Mouse (Mus musculus) intestine, postnatal 0 days (tissue): ENCODE measurements around the gene Abl1. TPM values are rescaled to one million over a fixed set of nuclear protein-coding genes. Genes with fewer than 3 reads are reported as not detected.

ENCODE experiments used
- ATAC-seq: fragments of 200-750 bp; cut with Nextera tagmentation; 2 replicates; pipeline ENCODE4 v1.8.0; 2017; ENCODE audit warnings: mild to moderate bottlenecking, moderate TSS enrichment, moderate library complexity
- H3K27ac ChIP-seq: fragments of 300-500 bp; sonication (generic); 2 replicates; pipeline ENCODE4 v1.5.1; 2014; ENCODE audit warnings: mild to moderate bottlenecking, low read depth, low read length, moderate library complexity
- H3K27me3 ChIP-seq: fragments of 300-500 bp; sonication (generic); replicated peaks from 2 replicates; pipeline ENCODE4 v1.6.1; 2014; ENCODE audit warnings: low read length, mixed read lengths; ENCODE audit not compliant: control insufficient read depth, insufficient read depth
- H3K36me3 ChIP-seq: fragments of 300-500 bp; sonication (generic); 2 replicates; pipeline ENCODE4 v1.6.1; 2014; ENCODE audit warnings: mild to moderate bottlenecking, moderate library complexity; ENCODE audit not compliant: control insufficient read depth, insufficient read depth
- H3K4me1 ChIP-seq: fragments of 300-500 bp; sonication (generic); replicated peaks from 2 replicates; pipeline ENCODE4 v1.6.1; 2014; ENCODE audit warnings: antibody characterized with exemption, low read length, mixed read lengths; ENCODE audit not compliant: control insufficient read depth, insufficient read depth
- H3K4me2 ChIP-seq: fragments of 300-500 bp; sonication (generic); replicated peaks from 2 replicates; pipeline ENCODE4 v1.6.1; 2014; ENCODE audit warnings: low read depth, mild to moderate bottlenecking, moderate library complexity
- H3K4me3 ChIP-seq: fragments of 300-500 bp; sonication (generic); 2 replicates; pipeline ENCODE4 v1.5.1; 2014; ENCODE audit warnings: low read depth, low read length
- H3K9ac ChIP-seq: fragments of 300-500 bp; sonication (generic); 2 replicates; pipeline ENCODE4 v1.6.1; 2014; ENCODE audit warnings: mild to moderate bottlenecking, low read depth, low read length
- H3K9me3 ChIP-seq: fragments of 300-500 bp; sonication (generic); 2 replicates; pipeline ENCODE4 v1.6.1; 2016; ENCODE audit warnings: mixed run types; ENCODE audit not compliant: control insufficient read depth
- CTCF ChIP-seq: sonication (generic); IDR thresholded peaks from 2 replicates; pipeline ENCODE4 v1.5.1; 2016; ENCODE audit warnings: low read depth, mild to moderate bottlenecking, control low read depth, antibody characterized with exemption, moderate library complexity
- WGBS: fragments of 180-500 bp; shearing (Covaris S2); extraction: QIAGEN DNeasy Blood & Tissue Kit; methylation state at CpG from one replicate; pipeline ENCODE4 v1.1.7; 2014; 5-methylcytosine and 5-hydroxymethylcytosine counted together
- polyA plus RNA-seq: library from polyadenylated mRNA; unstranded; fragments of >200 nt; fragmentation: Nextera tagmentation; extraction: Ambion mirVana; gene quantifications from 2 replicates; pipeline ENCODE4 v1.2.1, GENCODE M21; 2015

Gene Abl1
- polyA plus RNA-seq, 1 experiment from 2014 or later, result 13.4 TPM

DNA sequence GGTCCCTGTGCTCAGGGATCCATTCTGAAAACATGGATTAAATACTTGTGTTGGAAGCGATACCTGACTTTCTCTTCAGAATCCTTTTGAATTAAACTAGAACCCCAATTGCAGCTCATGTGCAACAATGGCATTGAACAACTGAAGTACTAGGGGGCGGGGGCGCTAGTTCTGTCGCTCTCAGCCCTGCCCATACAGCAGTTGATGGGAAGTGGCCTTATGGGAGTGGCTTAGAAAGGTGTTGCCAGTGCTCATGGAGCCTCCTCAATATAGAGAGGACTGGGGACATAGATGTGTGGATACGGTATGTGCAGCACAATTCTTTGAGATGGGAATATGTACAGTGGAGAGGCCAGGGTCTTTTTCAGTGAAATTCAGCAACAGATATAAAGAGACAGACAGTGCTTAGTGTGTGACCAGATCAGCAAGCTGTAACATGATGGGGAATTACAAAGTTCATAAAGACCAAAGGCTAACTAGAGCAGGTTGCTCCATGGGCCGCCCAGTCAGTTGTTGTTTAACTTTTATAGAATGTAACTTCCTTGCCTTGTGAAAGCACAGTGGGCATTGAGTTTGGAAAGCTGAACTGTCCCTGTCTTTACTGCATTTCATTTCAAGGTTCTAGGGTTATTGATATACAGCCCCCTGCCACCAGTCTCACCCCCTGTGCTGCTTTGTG lies 31.2 kb downstream of the Abl1 start:
- H3K9ac ChIP-seq, result no peak overlapping the region
- peak; percentile 83 for ATAC-seq
- H3K36me3 ChIP-seq, result no peaks in the 10 kb centered on the region; the same call in 1 of the 2 replicates
- H3K4me1 ChIP-seq, result 0 out of 2 replicates have a peak, but pooled peaks cover 5% of the 10 kb centered on the region
- no peak; the same call in 1 of the 2 replicates for TF ChIP-seq CTCF
- peak overlapping the region; percentile 41 for H3K4me2 ChIP-seq
- H3K4me3 ChIP-seq, result no peak overlapping the region
- H3K27ac ChIP-seq, result peak overlapping the region; percentile 84
- H3K27me3 ChIP-seq, result no peaks in the 10 kb centered on the region
- 40% methylated on average over 6 of the region's 6 CpGs for WGBS
- H3K9me3 ChIP-seq, result no peaks in the 10 kb centered on the region

DNA sequence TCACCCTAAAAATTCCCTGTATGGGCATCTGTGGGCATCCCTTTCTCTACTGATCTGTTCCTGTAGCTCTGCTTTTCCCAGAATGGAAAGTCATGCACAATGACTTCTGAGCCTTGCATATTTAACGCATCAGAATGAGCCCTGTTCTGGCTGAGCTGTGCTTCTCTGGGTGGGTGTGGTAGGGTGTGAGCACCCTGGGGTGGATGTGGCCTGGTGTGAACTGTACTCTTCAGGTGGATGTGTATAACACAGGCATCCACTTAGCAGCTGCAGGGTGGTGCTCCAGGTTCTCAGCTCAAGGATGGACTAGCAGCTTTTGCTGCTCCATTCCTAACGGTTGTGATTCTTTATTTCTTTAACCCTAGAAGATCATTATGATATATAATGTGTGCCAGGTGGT lies 31.8 kb downstream of the Abl1 start:
- 0 out of 2 replicates have a peak, but pooled peaks cover 5% of the 10 kb centered on the region for H3K4me1 ChIP-seq
- ATAC-seq, result 0 out of 2 replicates have a peak, but pooled peaks have one; percentile 44
- H3K27me3 ChIP-seq, result no peaks in the 10 kb centered on the region
- H3K27ac ChIP-seq, result peak overlapping the region; percentile 84
- no peaks in the 10 kb centered on the region for H3K9me3 ChIP-seq
- H3K9ac ChIP-seq, result no peak overlapping the region
- peak overlapping the region; percentile 41 for H3K4me2 ChIP-seq
- 37% methylated on average over 2 of the region's 2 CpGs for WGBS
- no peaks in the 10 kb centered on the region; the same call in 1 of the 2 replicates for H3K36me3 ChIP-seq
- no peak overlapping the region for H3K4me3 ChIP-seq
- TF ChIP-seq CTCF, result no peak

DNA sequence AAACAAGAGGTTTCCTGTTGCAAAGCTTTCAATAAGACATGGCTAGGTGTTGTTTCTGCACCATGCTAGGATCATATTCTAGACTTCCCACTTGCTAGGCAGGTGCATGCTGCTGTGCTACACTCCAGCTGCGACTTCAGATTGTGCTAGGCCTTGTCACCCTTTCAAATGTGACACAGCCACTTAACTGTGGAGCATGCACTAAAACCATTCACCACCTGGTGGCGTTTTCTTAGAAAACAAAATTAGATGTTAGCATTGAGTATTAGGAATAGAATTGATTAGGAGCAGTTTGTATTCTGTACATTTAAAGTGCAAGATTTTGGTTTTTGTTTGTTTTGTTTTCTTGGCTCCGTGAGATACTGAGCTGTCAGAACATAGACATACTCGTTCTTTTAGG lies 32.6 kb downstream of the Abl1 start:
- ATAC-seq, result no peak
- no peak overlapping the region for H3K4me2 ChIP-seq
- TF ChIP-seq CTCF, result peak; percentile 61
- WGBS, result 64% methylated on average over 4 of the region's 4 CpGs
- no peaks in the 10 kb centered on the region for H3K9me3 ChIP-seq
- 0 out of 2 replicates have a peak, but pooled peaks cover 5% of the 10 kb centered on the region for H3K4me1 ChIP-seq
- H3K27me3 ChIP-seq, result no peaks in the 10 kb centered on the region
- no peaks in the 10 kb centered on the region; the same call in 1 of the 2 replicates for H3K36me3 ChIP-seq
- peak overlapping the region; percentile 84; the same call in 1 of the 2 replicates for H3K27ac ChIP-seq
- no peak overlapping the region for H3K4me3 ChIP-seq
- no peak overlapping the region for H3K9ac ChIP-seq

DNA sequence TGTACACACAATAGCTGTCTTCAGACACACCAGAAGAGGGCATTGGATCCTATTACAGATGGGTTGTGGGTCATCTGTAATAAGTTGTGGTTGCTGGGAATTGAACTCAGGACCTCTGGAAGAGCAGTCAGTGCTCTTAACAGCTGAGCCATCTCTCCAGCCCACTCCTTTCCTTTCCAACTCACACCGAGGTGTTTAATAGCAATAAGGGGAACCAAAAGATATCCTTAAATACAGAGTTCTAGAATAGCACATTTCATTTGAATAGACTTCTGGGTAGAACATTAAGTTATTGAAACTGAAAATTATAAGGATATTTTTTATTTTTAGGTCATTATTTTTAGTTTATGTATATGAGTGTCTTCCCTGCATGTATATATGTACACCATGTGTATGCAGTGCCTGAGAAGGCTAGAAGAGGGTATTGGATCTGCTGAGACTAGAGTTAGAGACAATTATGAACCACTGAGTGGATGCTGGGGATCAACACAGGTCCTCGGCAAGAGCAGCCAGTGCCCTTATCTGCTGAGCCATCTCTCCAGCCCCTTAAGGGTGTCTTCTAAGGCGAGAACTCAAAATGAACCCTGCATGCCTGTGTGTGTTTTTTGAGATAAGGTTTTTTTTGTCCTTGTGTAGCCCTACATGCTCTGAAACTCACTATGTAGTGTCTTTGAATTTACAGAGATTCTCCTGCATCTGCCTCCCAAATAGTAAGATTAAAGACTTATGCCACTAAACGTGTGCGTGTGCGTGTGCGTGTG lies 36.7 kb downstream of the Abl1 start:
- no peak overlapping the region for H3K27ac ChIP-seq
- no peak for TF ChIP-seq CTCF
- no peak overlapping the region for H3K4me2 ChIP-seq
- ATAC-seq, result no peak
- no peaks in the 10 kb centered on the region for H3K36me3 ChIP-seq
- no peaks in the 10 kb centered on the region for H3K27me3 ChIP-seq
- no peaks in the 10 kb centered on the region for H3K9me3 ChIP-seq
- no peak overlapping the region for H3K9ac ChIP-seq
- no peak overlapping the region for H3K4me3 ChIP-seq
- 92% methylated on average over 7 of the region's 7 CpGs for WGBS
- H3K4me1 ChIP-seq, result 0 out of 2 replicates have a peak, but pooled peaks cover 8% of the 10 kb centered on the region

DNA sequence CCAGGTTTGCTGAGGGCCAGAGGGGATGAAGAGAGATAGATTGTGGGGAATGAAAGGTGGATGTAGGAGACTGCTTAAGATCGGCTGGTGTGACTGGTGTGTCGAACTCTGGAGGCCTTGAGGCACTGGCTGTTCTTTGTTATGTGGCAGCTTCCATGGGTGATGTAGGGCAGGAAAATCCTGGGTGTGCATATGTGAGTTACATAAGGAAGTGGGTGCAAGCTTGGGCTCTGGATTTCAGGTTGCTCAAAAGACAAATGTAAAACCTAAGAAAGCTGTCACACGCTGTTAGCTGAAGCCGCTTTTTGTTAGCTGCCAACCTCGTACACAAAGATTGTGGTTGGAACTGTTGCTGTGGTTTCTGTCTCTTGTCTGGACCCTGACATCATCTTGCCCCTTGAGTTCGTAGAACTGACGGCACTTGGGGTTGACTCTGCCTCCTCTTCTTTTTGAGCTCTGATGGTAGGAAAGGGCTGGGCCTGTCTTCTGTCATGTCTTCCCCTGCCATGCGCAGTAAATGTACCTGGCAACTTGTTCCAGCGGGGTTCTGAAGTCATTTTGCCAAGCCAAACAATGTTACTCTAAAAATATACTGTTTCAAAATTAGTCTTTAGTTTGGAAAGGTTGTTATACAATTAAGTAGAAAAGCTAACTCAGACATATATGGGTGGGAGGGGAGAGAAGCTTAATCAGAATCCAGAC lies 39.6 kb downstream of the Abl1 start:
- no peak for ATAC-seq

DNA sequence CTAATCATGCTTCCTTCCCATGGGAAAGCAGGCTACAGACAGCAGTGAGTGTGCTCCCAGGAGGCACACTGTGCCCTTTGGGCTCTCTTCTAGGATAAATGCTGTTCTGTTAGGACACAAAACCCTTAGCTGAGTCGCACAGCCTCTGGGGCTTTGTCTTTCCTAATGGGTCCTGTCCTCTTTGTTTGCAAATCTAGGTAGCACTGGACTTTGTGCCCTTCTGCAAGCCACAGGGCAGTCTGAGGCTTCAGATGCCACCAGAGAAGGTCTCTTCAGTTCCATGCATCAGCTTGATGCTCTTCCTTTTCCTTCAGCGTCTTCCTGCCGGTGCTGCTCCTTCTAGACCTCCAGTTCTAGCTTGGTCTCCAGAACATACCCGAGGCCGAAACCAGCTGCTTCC lies 42.5 kb downstream of the Abl1 start:
- H3K4me1 ChIP-seq, result peaks cover 12% of the 10 kb centered on the region; the same call in 1 of the 2 replicates
- no peaks in the 10 kb centered on the region for H3K36me3 ChIP-seq
- ATAC-seq, result no peak; the same call in 1 of the 2 replicates
- H3K9me3 ChIP-seq, result no peaks in the 10 kb centered on the region
- peak overlapping the region; percentile 5 for H3K27ac ChIP-seq
- H3K9ac ChIP-seq, result no peak overlapping the region
- H3K27me3 ChIP-seq, result no peaks in the 10 kb centered on the region
- no peak for TF ChIP-seq CTCF
- H3K4me2 ChIP-seq, result no peak overlapping the region
- no peak overlapping the region for H3K4me3 ChIP-seq
- WGBS, result 71% methylated on average over 5 of the region's 5 CpGs

More for the DNA sequence above, 39.6 kb downstream of the Abl1 start:
- TF ChIP-seq CTCF, result no peak
- Histone ChIP-seq H3K27ac (no peak overlapping the region), H3K4me3 (no peak overlapping the region), H3K9me3 (no peaks in the 10 kb centered on the region), H3K9ac (no peak overlapping the region), H3K36me3 (no peaks in the 10 kb centered on the region), H3K4me1 (0 out of 2 replicates have a peak, but pooled peaks cover 9% of the 10 kb centered on the region), H3K4me2 (no peak overlapping the region), H3K27me3 (no peaks in the 10 kb centered on the region)
- 69% methylated on average over 9 of the region's 9 CpGs for WGBS
